Mouse (Mus musculus): ENCODE results near the gene Clk1.

- TF ChIP-seq CTCF (conservative IDR thresholded peaks at IDR 0.05; ENCODE audit: low read length) = no peak
- TF ChIP-seq POU5F1 (IDR thresholded peaks at IDR 0.05; ENCODE audit: borderline replicate concordance, low read length) = no peak
- no peak for TF ChIP-seq NANOG (IDR thresholded peaks at IDR 0.05; ENCODE audit: borderline replicate concordance, low read length)
Measured at GRCm38 (mm10) chr1:58375574-58376147, 48.2 kb downstream of the Clk1 start.
